Mouse (Mus musculus) midbrain, embryonic 10.5 days (tissue): Measurements from ENCODE around the gene Galnt6. TPM values are rescaled to one million over a fixed set of nuclear protein-coding genes. Genes with fewer than 3 reads are reported as not detected.

Experiments
- DNase-seq: peaks from one replicate; pipeline ENCODE4 v3.0.0-alpha.2; 2017; ENCODE audit warnings: low spot score
- H3K27ac ChIP-seq: fragments of 300-500 bp; sonication (generic); replicated peaks from 2 replicates; pipeline ENCODE4 v1.5.1; 2016; ENCODE audit warnings: mild to moderate bottlenecking
- H3K27me3 ChIP-seq: fragments of 300-500 bp; sonication (generic); 2 replicates; pipeline ENCODE4 v1.6.1; 2016; ENCODE audit warnings: low read depth, mild to moderate bottlenecking; ENCODE audit not compliant: poor library complexity, severe bottlenecking
- H3K36me3 ChIP-seq: fragments of 300-500 bp; sonication (generic); 2 replicates; pipeline ENCODE4 v1.6.1; 2016; ENCODE audit warnings: mild to moderate bottlenecking, moderate library complexity
- H3K4me1 ChIP-seq: fragments of 300-500 bp; sonication (generic); 2 replicates; pipeline ENCODE4 v1.6.1; 2016
- H3K4me3 ChIP-seq: fragments of 300-500 bp; sonication (generic); 2 replicates; pipeline ENCODE4 v1.5.1; 2016; ENCODE audit warnings: mild to moderate bottlenecking, moderate library complexity
- H3K9me3 ChIP-seq: fragments of 300-500 bp; sonication (generic); replicated peaks from 2 replicates; pipeline ENCODE4 v1.6.1; 2016; ENCODE audit warnings: mild to moderate bottlenecking
- WGBS: fragments of 180-500 bp; shearing (Covaris S2); methylation state at CpG from one replicate; pipeline ENCODE4 v1.1.7; 2016; 5-methylcytosine and 5-hydroxymethylcytosine counted together
- polyA plus RNA-seq: library from polyadenylated mRNA; unstranded; fragments of >200 nt; fragmentation: Nextera tagmentation; extraction: Ambion mirVana; gene quantifications from 2 replicates; pipeline ENCODE4 v1.2.1, GENCODE M21; 2016

The Galnt6 gene
- polyA plus RNA-seq, 1 experiment from 2014 or later = 0.07 TPM

DNA sequence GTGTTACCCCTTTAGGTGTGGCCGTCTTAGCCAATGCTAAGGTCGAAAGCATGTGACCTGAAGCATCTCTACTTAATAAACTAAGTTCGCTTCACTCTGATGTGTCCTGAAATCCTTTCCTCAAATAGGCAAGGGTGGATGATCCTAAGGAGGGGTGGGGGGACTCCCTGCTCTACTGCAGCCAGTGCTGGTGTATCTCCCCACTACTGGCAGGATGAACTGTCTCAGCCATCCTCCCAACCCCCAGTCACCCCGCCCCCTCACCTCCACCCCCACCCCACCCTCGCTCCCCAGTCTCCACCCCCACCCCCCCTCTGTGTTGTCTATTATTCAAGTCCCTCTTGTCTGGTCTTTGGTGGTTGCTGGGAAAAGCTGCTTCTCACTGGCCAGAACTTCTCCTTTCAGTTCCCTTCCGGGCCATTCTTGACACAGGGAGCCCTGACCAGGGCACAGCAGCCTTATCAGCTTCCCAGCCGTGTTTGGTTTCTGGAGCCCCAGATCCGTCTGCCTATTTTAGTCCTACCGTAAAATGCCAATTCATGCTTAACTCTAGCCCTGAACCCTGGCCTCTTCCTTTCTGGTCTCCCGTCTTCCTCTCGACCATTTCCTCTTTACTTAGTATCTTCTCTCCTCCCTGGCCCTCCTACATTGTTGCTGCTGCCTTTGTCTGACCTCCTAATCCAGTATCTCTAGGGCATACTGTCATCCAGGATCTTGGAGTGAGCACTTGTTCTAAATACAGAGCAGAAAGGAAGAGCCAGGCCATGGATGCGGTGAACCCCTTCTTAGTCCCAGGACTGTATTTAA lies 55.4 kb downstream of the Galnt6 start:
- WGBS = 36% methylated on average over 12 of the region's 12 CpGs
- H3K4me1 ChIP-seq = peaks cover 14% of the 10 kb centered on the region
- H3K27ac ChIP-seq = peak overlapping the region; percentile 42

DNA sequence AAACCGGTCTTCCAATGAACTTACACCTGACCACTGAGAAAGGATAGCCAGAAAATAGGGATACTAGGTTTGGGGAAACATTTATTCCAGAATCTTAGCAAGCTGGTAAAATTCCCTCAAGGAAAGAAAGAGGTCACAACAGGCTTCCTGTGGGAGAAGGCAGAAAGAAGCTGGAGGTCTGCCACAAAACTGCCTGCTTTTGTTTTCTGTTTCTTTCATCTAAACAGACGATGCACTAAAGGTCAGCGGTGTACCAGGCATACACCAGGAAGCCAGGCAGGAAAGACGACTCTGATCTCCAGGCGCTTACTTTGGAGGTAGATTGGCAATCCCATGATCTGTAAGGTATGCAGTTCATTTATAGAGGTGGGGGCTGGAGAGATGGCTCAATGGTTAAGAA lies 58.3 kb downstream of the Galnt6 start:
- peaks cover 25% of the 10 kb centered on the region for H3K4me1 ChIP-seq
- H3K9me3 ChIP-seq = no peaks in the 10 kb centered on the region; the same call in 1 of the 2 replicates
- no peak overlapping the region for H3K4me3 ChIP-seq
- no peak overlapping the region for H3K27ac ChIP-seq
- 83% methylated on average over 5 of the region's 5 CpGs for WGBS
- no peak for DNase-seq
- H3K27me3 ChIP-seq = no peaks in the 10 kb centered on the region
- H3K36me3 ChIP-seq = no peaks in the 10 kb centered on the region

More for the DNA sequence above, 55.4 kb downstream of the Galnt6 start:
- DNase-seq = no peak
- Histone ChIP-seq H3K36me3 (no peaks in the 10 kb centered on the region), H3K27me3 (no peaks in the 10 kb centered on the region), H3K9me3 (no peaks in the 10 kb centered on the region; the same call in 1 of the 2 replicates), H3K4me3 (no peak overlapping the region)

DNA sequence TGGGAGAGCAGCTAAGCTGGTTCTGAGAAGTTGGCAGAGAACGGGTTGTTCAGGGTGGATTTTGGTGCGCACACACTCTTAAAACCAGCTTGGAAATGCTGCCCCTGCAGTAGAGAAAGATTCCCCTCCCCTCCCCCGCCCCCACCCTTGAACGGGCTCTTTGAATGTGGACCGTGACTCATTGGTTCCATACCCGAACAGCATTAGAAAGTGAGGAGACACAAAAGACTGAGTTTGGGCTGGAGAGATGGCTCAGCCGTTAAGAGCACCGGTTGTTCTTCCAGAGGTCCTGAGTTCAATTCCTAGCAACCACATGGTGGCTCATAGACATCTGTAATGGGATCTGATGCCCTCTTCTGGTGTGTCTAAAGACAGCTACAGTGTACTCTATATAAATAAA lies 59.2 kb downstream of the Galnt6 start:
- Histone ChIP-seq H3K27ac (no peak overlapping the region), H3K4me3 (no peak overlapping the region), H3K4me1 (peaks cover 25% of the 10 kb centered on the region), H3K9me3 (no peaks in the 10 kb centered on the region; the same call in 1 of the 2 replicates), H3K36me3 (no peaks in the 10 kb centered on the region), H3K27me3 (no peaks in the 10 kb centered on the region)
- WGBS = 80% methylated on average over 8 of the region's 8 CpGs
- no peak for DNase-seq

DNA sequence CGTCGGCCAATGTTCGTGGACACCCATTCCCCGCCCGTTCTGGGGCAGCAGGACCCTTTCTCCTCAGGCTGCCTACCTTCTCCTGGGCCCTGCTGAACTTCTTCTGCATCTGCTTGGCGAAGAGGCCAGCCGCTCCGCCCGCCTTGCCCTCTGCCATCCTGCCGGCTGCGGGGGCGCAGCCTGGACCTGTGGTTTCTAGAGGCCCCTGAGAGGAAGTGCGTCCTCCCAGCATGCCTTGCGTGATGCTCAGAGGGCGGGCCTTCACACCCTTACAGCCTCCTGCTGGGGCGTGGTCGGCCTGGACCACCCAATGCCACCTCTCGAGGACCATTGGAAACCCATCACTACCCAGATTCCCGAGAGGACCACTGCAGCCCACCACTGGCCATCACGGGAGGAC lies 59.8 kb downstream of the Galnt6 start, which contains the start of gene Bin2:
Gene Bin2, minus strand, starts transcription at position 217 of the 400 bp plus-strand sequence.
- Histone ChIP-seq H3K27me3 (no peaks in the 10 kb centered on the region), H3K9me3 (no peaks in the 10 kb centered on the region; the same call in 1 of the 2 replicates), H3K4me3 (no peak within 1 kb of the TSS), H3K27ac (no peak within 1 kb of the TSS), H3K36me3 (no peaks in the 10 kb centered on the region), H3K4me1 (peaks cover 23% of the 10 kb centered on the region)
- no peak for DNase-seq
- WGBS = 92% methylated on average over 20 of the region's 20 CpGs

DNA sequence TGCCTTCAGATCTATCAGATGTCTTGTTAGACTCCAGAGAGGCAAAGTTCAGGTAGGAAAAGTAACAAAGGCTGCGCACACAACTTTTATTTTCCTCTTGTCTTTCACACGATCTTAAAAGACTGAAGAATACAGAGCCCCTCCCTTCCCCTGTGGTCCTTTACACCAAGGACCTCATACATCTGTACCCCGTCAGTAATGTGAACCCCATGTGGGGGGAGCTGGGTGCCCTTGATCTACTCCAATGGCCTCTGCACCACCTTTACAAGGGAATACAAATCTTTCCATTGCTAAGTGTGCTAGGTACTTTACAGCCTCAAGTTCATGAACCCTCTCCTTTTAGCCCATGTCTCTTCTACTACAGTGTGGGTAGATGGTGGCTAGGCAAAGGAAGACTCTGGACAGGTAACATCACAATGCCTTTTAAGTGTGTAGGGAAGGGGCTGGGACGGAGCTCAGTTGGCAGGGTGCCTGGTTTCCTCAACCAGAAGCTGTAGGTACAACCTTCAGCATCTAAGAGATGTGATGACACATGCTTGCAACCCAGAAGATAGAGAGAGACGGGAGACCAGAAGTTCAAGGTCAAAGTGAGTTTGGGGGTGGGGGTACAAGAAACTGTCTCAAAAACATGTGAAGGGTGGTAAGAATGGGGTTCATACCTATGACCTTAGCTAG lies 61.2 kb downstream of the Galnt6 start:
- H3K4me1 ChIP-seq = peaks cover 11% of the 10 kb centered on the region
- no peaks in the 10 kb centered on the region; the same call in 1 of the 2 replicates for H3K9me3 ChIP-seq
- no peak overlapping the region for H3K4me3 ChIP-seq
- DNase-seq = no peak
- WGBS = 91% methylated on average over 5 of the region's 5 CpGs
- no peaks in the 10 kb centered on the region for H3K27me3 ChIP-seq
- H3K36me3 ChIP-seq = no peaks in the 10 kb centered on the region
- no peak overlapping the region for H3K27ac ChIP-seq

DNA sequence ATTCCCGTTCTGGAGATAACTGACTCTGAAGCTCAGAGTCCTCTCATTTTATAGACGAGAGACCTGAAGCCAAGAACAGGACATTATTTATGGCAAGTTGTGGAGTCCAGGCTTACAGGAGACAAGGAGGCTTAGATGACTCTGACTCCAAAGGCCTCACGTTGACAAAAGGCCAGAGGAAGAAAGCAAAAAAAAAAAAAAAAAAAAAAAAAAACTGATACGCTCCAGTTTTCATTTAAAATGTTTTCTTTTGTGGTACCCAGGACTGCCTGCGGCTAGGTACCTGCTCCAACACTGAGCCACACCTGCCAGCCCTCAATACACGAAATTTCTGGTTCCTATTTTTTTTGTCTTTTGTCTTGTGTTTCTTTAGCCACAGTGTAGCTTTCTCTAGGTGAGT lies 61.8 kb downstream of the Galnt6 start:
- H3K4me1 ChIP-seq = peaks cover 11% of the 10 kb centered on the region
- no peaks in the 10 kb centered on the region; the same call in 1 of the 2 replicates for H3K9me3 ChIP-seq
- H3K36me3 ChIP-seq = no peaks in the 10 kb centered on the region
- no peak overlapping the region for H3K27ac ChIP-seq
- H3K4me3 ChIP-seq = no peak overlapping the region
- no peaks in the 10 kb centered on the region for H3K27me3 ChIP-seq
- 65% methylated on average over 6 of the region's 6 CpGs for WGBS
- no peak for DNase-seq

DNA sequence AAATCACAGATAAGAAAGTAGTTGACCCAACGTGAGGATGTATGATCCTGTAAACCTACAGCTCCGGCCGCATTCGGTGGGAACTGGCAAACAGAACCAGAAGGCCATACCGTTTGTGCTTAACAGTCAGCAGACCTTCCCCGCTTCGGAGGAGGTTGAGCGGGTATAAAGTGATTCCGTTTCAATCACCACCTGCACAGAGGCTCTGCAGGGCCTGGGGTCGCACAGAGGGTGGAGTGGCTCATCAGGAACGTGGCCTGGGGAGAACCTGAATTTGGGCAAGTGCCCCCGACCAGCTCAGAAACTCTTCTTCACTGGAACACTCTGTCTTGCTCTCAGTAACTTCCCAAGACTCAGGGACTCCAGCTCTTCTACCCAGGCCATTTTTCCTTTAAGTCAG lies 62.3 kb downstream of the Galnt6 start:
- Histone ChIP-seq H3K9me3 (no peaks in the 10 kb centered on the region; the same call in 1 of the 2 replicates), H3K27ac (no peak overlapping the region), H3K36me3 (no peaks in the 10 kb centered on the region), H3K4me1 (peaks cover 11% of the 10 kb centered on the region), H3K27me3 (no peaks in the 10 kb centered on the region), H3K4me3 (no peak overlapping the region)
- DNase-seq = no peak
- 40% methylated on average over 12 of the region's 12 CpGs for WGBS

DNA sequence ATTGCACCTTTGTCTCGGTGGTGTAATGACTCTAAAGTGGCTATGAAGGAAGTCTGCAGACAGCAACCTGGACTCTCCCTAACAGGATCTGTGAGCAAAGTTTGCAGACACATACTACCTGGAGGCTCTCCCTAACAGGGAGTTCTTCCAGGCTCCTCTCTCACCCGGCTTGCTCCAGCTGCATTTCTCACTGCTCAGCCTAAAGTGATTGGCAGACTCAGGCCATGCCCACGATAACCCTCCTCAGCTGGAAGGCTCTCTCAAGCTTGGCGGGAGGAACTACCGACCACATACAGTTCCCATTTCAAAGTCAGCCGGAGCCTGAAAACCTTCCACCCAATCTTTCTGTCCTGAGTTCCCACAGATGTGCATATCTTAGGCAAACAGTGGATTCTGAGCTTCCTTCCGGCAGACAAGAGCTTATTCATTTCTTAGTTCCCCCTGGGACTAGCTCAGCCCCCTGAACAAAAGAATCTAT lies 62.9 kb downstream of the Galnt6 start:
- Histone ChIP-seq H3K27me3 (no peaks in the 10 kb centered on the region), H3K9me3 (no peaks in the 10 kb centered on the region; the same call in 1 of the 2 replicates), H3K27ac (no peak overlapping the region), H3K36me3 (no peaks in the 10 kb centered on the region), H3K4me1 (peaks cover 11% of the 10 kb centered on the region), H3K4me3 (no peak overlapping the region)
- 15% methylated on average over 7 of the region's 7 CpGs for WGBS
- DNase-seq = no peak

DNA sequence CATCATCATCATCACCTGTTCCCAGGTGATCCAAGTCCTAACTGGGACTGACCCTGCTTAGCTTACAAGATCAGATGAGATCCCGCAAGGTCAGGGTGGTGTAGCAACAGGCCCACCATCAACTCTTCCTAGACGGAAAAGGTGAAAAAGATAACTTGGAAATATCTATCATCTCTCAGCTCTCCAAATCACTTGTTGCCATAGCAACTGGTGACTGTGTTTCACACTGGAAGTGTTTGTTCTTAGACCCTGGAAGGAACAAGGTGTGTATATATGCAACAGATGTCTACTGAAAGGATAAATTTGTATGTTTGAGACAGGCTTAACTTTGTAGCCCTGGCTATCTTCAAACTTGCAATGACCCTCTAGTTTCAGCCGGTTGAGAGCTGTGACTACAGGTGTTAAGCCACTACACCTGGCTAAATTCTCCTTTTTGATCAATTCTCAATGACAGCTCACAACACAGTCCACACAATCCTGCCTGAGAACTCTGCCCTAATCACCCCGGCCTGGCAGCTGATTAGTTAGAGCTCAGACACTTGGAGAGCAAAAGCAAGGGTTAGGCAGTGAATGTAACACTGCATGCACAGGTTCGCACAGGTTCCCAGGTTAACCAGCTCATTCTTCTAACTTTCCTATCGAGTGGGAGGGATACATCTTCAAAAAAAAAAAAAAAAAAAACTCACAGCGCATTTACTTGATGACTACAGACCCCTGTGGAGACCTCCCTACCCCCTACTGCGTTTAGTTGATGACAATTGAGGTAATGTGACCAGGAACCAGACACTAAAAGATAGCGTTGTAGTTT lies 63.6 kb downstream of the Galnt6 start:
- 45% methylated on average over 9 of the region's 9 CpGs for WGBS

DNA sequence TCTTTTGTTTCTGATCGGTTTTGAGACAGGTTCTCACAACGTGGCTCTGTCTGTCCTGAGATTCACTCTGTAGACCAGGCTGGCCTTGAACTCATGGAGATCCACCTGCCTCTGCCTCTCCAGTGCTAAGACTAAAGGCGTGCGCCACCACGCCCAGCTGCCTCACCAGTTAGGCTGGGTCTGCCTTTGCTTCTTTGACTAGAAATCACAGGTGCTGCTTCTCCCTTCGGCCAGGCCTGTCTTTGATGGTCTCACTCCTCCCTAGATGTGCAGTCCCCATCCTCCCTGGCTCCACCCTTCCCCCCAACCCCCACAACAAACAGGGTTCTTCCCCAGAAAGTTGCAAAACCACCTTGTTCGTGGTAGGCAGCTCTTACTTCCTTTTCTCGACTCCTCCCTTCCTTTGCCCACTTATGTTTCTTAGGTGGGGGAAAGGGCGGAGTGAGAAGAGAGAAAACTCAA lies 64.3 kb downstream of the Galnt6 start:
- peaks cover 11% of the 10 kb centered on the region for H3K4me1 ChIP-seq
- 84% methylated on average over 9 of the region's 9 CpGs for WGBS
- no peaks in the 10 kb centered on the region for H3K27me3 ChIP-seq
- no peak for DNase-seq
- no peaks in the 10 kb centered on the region; the same call in 1 of the 2 replicates for H3K9me3 ChIP-seq
- H3K4me3 ChIP-seq = no peak overlapping the region
- H3K36me3 ChIP-seq = no peaks in the 10 kb centered on the region
- H3K27ac ChIP-seq = no peak overlapping the region

More for the DNA sequence above, 63.6 kb downstream of the Galnt6 start:
- no peaks in the 10 kb centered on the region for H3K36me3 ChIP-seq
- no peaks in the 10 kb centered on the region for H3K27me3 ChIP-seq
- no peak overlapping the region for H3K4me3 ChIP-seq
- H3K4me1 ChIP-seq = peaks cover 11% of the 10 kb centered on the region
- no peaks in the 10 kb centered on the region; the same call in 1 of the 2 replicates for H3K9me3 ChIP-seq
- no peak overlapping the region for H3K27ac ChIP-seq
- DNase-seq = no peak

DNA sequence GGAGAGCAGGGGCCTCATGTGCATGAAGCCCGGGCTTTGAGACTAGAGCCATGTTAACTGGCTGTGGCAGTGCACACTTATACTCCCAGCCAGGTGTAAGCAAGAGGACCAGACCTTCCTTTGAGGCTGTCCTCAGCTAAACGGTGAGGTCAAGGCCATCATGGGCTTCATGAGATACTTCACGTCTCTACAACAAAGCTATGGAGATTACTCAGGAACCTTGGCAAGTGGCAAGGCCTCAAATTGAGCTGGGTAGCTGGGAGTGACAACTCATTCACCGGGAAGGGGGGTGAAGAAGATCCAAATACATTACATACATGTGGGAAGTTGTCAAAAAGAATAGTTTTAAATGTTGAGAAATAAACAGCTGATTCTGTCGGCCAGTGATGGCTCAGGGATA lies 68.4 kb downstream of the Galnt6 start:
- Histone ChIP-seq H3K27ac (no peak overlapping the region), H3K27me3 (no peaks in the 10 kb centered on the region), H3K4me3 (no peak overlapping the region), H3K36me3 (no peaks in the 10 kb centered on the region), H3K4me1 (no peaks in the 10 kb centered on the region; the same call in 1 of the 2 replicates), H3K9me3 (no peaks in the 10 kb centered on the region)
- DNase-seq = no peak
- 90% methylated on average over 5 of the region's 5 CpGs for WGBS

DNA sequence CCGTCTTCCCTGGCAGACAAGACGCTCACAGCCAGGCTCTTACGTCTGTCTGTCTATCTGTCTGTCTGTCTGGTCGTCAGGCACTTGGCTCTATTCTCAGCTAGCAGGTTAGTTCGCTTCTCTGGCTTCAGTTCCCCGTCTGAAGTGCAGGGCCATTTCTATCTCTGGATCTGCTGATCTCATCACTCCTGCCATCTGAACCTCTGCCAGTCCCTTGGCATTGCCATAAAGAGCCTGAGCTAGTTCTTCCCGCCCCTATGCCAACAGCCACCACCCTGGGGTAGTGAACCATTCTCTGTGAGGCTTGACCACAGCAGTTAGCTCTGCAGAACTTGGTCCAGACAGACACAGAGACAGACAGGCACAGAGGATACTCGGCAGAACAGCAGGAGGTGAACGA lies 68.9 kb downstream of the Galnt6 start:
- no peaks in the 10 kb centered on the region for H3K27me3 ChIP-seq
- DNase-seq = no peak
- H3K36me3 ChIP-seq = no peaks in the 10 kb centered on the region
- WGBS = 87% methylated on average over 9 of the region's 9 CpGs
- no peak overlapping the region for H3K27ac ChIP-seq
- H3K4me3 ChIP-seq = no peak overlapping the region
- no peaks in the 10 kb centered on the region for H3K9me3 ChIP-seq
- no peaks in the 10 kb centered on the region for H3K4me1 ChIP-seq
